Mouse (Mus musculus) bone marrow, adult 2 months (tissue): ENCODE measurements around the gene Arap1.

Experiments used
- CTCF ChIP-seq: fragments of 200-500 bp; IDR thresholded peaks from 2 replicates; pipeline ENCODE4 v1.5.1; 2011; ENCODE audit warnings: low read length, control low read depth; ENCODE audit not compliant: control insufficient read depth, insufficient read depth
- POLR2A ChIP-seq: fragments of 200-500 bp; IDR thresholded peaks from 2 replicates; pipeline ENCODE4 v1.6.1; 2011; ENCODE audit warnings: low read depth, mild to moderate bottlenecking, control low read depth, low read length, borderline replicate concordance; ENCODE audit not compliant: control insufficient read depth

DNA sequence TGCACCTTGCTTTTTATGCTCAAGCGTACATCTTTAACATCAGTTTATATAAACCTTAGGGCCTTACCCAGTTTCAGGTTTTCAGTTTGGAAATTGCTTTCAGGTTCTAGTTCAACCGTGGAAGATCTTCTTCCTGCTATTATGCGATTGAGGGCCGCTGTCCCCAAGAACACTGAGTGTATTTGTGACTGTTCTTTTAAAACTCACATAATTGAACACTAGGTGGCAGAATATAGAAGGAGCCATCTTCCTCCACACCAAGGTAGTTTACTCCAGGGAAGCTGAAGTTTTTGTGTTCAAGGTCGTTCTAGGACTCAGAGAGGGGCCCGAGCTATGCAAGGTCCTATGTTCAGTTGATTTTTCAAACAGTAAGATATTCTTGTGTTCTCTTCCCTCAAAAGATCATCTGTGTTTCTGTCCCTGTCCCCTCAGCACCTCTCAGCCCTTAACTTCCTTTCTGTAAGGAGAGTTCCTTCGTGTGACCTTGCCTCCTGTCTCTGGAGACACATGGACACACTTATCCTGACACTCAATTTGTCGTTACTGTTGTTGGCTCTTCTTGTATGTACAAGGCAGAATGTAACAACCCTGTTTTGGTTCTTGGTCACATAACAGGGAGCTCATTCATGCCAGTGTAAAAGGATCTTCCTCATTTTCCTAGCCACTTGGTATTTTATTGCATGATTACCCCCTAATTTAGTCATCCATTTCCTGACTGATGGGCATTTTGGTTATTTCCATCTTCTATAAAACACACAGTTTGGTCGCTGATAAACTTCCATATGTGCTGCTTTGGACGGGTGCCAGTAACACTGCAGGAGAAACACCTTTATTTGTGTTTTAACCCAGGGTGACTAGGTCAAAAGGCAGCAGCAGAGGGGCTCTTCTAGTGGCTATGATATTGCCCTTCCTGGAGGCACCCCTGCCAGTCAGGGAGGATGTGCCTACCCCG, 20.3 kb downstream of the Arap1 start:
- TF ChIP-seq CTCF: no peak
- TF ChIP-seq POLR2A: no peak
